ENCODE assay signal across 9 mouse cellular contexts in genomic region chr7:25247498-25247897, GRCm38 (mm10). TPM values are rescaled to one million over a fixed set of nuclear protein-coding genes. Genes with fewer than 3 reads are reported as not detected.
A peak's percentile ranks its signal among the peaks of the same experiment; 100 is the strongest.
DNase-seq lines count a peak whose midpoint lies in the region; ATAC-seq and TF ChIP-seq lines count a peak whose summit lies in the region.
"Had no signal": no experiment of that assay in that cellular context is flagged by ENCODE, and none has a peak within 500 bp of the region (broad histone marks: within the 10 kb centered on the region; RNA-seq: fewer than 3 reads in every experiment).

No protein-coding gene starts in this region.

- H3K79me2 ChIP-seq in heart, adult 2 months (replicated peaks; ENCODE audit: control insufficient read depth, insufficient read depth, low read length): peaks cover 7% of the 10 kb centered on the region; the same call in 1 of the 2 replicates

- peaks cover 15% of the 10 kb centered on the region for H3K4me1 ChIP-seq in heart, adult 2 months (ENCODE audit: control insufficient read depth, insufficient read depth, low read length)
- H3K4me1 ChIP-seq in ES-Bruce4 (ENCODE audit: control insufficient read depth, insufficient read depth, low read length): peaks cover 2% of the 10 kb centered on the region
- peaks cover 36% of the 10 kb centered on the region for H3K4me1 ChIP-seq in forebrain, postnatal 0 days (ENCODE audit: insufficient read depth)
- peaks cover 14 to 20% of the 10 kb centered on the region in 2 experiments for H3K4me1 ChIP-seq in liver, embryonic 14.5 days (replicated peaks; ENCODE audit: control insufficient read depth in 2 of 2, insufficient read depth in 2 of 2, low read length in 1 of 2)

- TF ChIP-seq POLR2A in heart, adult 2 months (IDR thresholded peaks at IDR 0.05; ENCODE audit: insufficient read depth, low read depth, low read length): no peak
- no peak for TF ChIP-seq POLR2A in ES-Bruce4 (IDR thresholded peaks at IDR 0.05; ENCODE audit: insufficient read depth, low read length)

- no peak for DNase-seq in heart, adult 2 months
- no peak for DNase-seq in heart, adult 18-20 months
- DNase-seq in forebrain, postnatal 0 days: peak; percentile 33
- no peak for DNase-seq in liver, embryonic 14.5 days (ENCODE audit: low read depth in 3 of 3, low spot score in 3 of 3)
- no peak for DNase-seq in thymus, postnatal 25 days
- no peak for DNase-seq in urinary bladder, postnatal 25 days (ENCODE audit: low spot score)
- DNase-seq in gastrocnemius, adult 8-10 months (ENCODE audit: low spot score in 2 of 2): no peak

- H3K27me3 ChIP-seq in heart, adult 2 months (ENCODE audit: control insufficient read depth, insufficient read depth, low read length): no peaks in the 10 kb centered on the region
- H3K27me3 ChIP-seq in ES-Bruce4 (ENCODE audit: control insufficient read depth, insufficient read depth, low read length, poor library complexity, severe bottlenecking): no peaks in the 10 kb centered on the region
- no peaks in the 10 kb centered on the region for H3K27me3 ChIP-seq in forebrain, postnatal 0 days (ENCODE audit: insufficient read depth, low read length)
- no peaks in the 10 kb centered on the region for H3K27me3 ChIP-seq in liver, embryonic 14.5 days (ENCODE audit: control insufficient read depth, insufficient read depth, low read length)
- H3K27me3 ChIP-seq: CH12.LX had no signal

- TF ChIP-seq EP300 in heart, adult 2 months (IDR thresholded peaks at IDR 0.05; ENCODE audit: insufficient read depth, low read depth, low read length): no peak
- TF ChIP-seq EP300 in ES-Bruce4 (IDR thresholded peaks at IDR 0.05; ENCODE audit: insufficient read depth, low read depth, low read length): no peak
- no peak for TF ChIP-seq EP300 in liver, embryonic 14.5 days (IDR thresholded peaks at IDR 0.05; ENCODE audit: low read depth)

- intact Hi-C loops in heart, adult 2 months (cut with DNase I): loop anchor here (5.0 kb wide), 2 partner anchors 130 to 150 kb away; partner anchors contain the start of gene Lipe

- peak overlapping the region; percentile 98 for H3K27ac ChIP-seq in heart, adult 2 months
- H3K27ac ChIP-seq in ES-Bruce4 (ENCODE audit: insufficient read depth, low read length): no peak overlapping the region
- peak overlapping the region; percentile 96 for H3K27ac ChIP-seq in forebrain, postnatal 0 days (ENCODE audit: low read depth, low read length)
- H3K27ac ChIP-seq in liver, embryonic 14.5 days: no peak overlapping the region

- H3K9ac ChIP-seq in heart, adult 2 months (ENCODE audit: low read depth, low read length): peak overlapping the region; percentile 45
- peak overlapping the region; percentile 99 for H3K9ac ChIP-seq in ES-Bruce4 (ENCODE audit: low read depth, poor library complexity, severe bottlenecking)
- peak overlapping the region; percentile 69 for H3K9ac ChIP-seq in forebrain, postnatal 0 days
- H3K9ac ChIP-seq in liver, embryonic 14.5 days (replicated peaks): peak overlapping the region; percentile 3; the same call in 1 of the 2 replicates

- TF ChIP-seq CTCF in heart, adult 2 months (IDR thresholded peaks at IDR 0.05): no peak
- no peak for TF ChIP-seq CTCF in ES-Bruce4 (IDR thresholded peaks at IDR 0.05; ENCODE audit: low read depth, low read length)
- no peak for TF ChIP-seq CTCF in forebrain, postnatal 0 days (IDR thresholded peaks at IDR 0.05; ENCODE audit: low read depth)
- TF ChIP-seq CTCF in liver, embryonic 14.5 days (IDR thresholded peaks at IDR 0.05; ENCODE audit: low read depth): no peak

- no peaks in the 10 kb centered on the region; the same call in 1 of the 2 replicates for H3K36me3 ChIP-seq in heart, adult 2 months (ENCODE audit: control insufficient read depth, insufficient read depth, low read length)
- peaks cover 28% of the 10 kb centered on the region for H3K36me3 ChIP-seq in ES-Bruce4 (ENCODE audit: control insufficient read depth, insufficient read depth, low read length, poor library complexity, severe bottlenecking)
- H3K36me3 ChIP-seq in forebrain, postnatal 0 days (ENCODE audit: insufficient read depth): peaks cover 11% of the 10 kb centered on the region; the same call in 1 of the 2 replicates
- no peaks in the 10 kb centered on the region for H3K36me3 ChIP-seq in liver, embryonic 14.5 days (replicated peaks; ENCODE audit: control insufficient read depth, insufficient read depth, low read depth)

- H3K4me2 ChIP-seq in forebrain, postnatal 0 days (ENCODE audit: low read depth): peak overlapping the region; percentile 85
- H3K4me2 ChIP-seq in liver, embryonic 14.5 days (ENCODE audit: low read depth): peak overlapping the region; percentile 99

- WGBS in heart, adult 2 months: 7% methylated on average over 3 of the region's 3 CpGs
- 8% methylated on average over 3 of the region's 3 CpGs for WGBS in forebrain, postnatal 0 days
- WGBS in liver, embryonic 14.5 days (ENCODE audit: insufficient replicate concordance): 16% methylated on average over 3 of the region's 3 CpGs

- no peak for ATAC-seq in forebrain, postnatal 0 days
- no peak for ATAC-seq in liver, embryonic 14.5 days (ENCODE audit: insufficient read depth)

- no peaks in the 10 kb centered on the region for H3K9me3 ChIP-seq in ES-Bruce4 (replicated peaks; ENCODE audit: control insufficient read depth, insufficient read depth, low read length, poor library complexity, severe bottlenecking)
- H3K9me3 ChIP-seq in forebrain, postnatal 0 days (ENCODE audit: low read length): no peaks in the 10 kb centered on the region
- no peaks in the 10 kb centered on the region for H3K9me3 ChIP-seq in liver, embryonic 14.5 days (ENCODE audit: control insufficient read depth, low read length)

- H3K4me3 ChIP-seq in heart, adult 2 months: peak overlapping the region; percentile 96
- H3K4me3 ChIP-seq in ES-Bruce4 (ENCODE audit: low read depth, low read length): peak overlapping the region; percentile 70
- peak overlapping the region; percentile 87 for H3K4me3 ChIP-seq in forebrain, postnatal 0 days (ENCODE audit: low read depth, low read length)
- peak overlapping the region in 1 of 2 experiments; percentile 74; a peak in 2 of 4 replicates for H3K4me3 ChIP-seq in liver, embryonic 14.5 days (ENCODE audit: insufficient read depth in 1 of 2, low read depth in 2 of 2, low read length in 2 of 2)

RNA-seq across cellular contexts. Expression of gene Erf, which starts 3.1 kb away (rescaled TPM):
- 10 to 100 TPM; 16.5 to 21.2 TPM for total RNA-seq in heart, adult 2 months (2021)
- 11.9 and 17.1 TPM in 2 replicates for polyA plus RNA-seq in heart, adult 2 months (2012; rRNA removed)
- 10 to 100 TPM; 15.8 to 16.9 TPM for total RNA-seq in heart, adult 18-20 months (2021)
- polyA plus RNA-seq in ES-Bruce4 (2011; ENCODE audit: insufficient read depth, insufficient read length, low read depth, missing spikeins): 61.8 and 63.8 TPM in 2 replicates
- total RNA-seq in forebrain, postnatal 0 days (2014; rRNA removed): 11.8 and 16.5 TPM in 2 replicates
- polyA plus RNA-seq in forebrain, postnatal 0 days (2015; fragmentation: Nextera tagmentation; extraction: Ambion mirVana): 3.7 and 4.5 TPM in 2 replicates
- 8.5 and 9.8 TPM in 2 replicates for polyA plus RNA-seq in liver, embryonic 14.5 days (2012; rRNA removed)
- polyA plus RNA-seq in liver, embryonic 14.5 days (2014; fragmentation: Nextera tagmentation; extraction: Ambion mirVana): 5.1 and 5.3 TPM in 2 replicates
- total RNA-seq in gastrocnemius, adult 8-10 months (2022): 1 to 10 TPM; 4.2 to 5.8 (median 5.7) TPM

RNA-seq across cellular contexts. Expression of gene Gsk3a, which starts 9.8 kb away (rescaled TPM):
- total RNA-seq in heart, adult 2 months (2021): 10 to 100 TPM; 61.7 to 69.4 TPM
- 105 and 123 TPM in 2 replicates for polyA plus RNA-seq in heart, adult 2 months (2012; rRNA removed)
- 10 to 100 TPM; 61.4 to 68.5 TPM for total RNA-seq in heart, adult 18-20 months (2021)
- 77.3 and 84.3 TPM in 2 replicates for polyA plus RNA-seq in ES-Bruce4 (2011; ENCODE audit: insufficient read depth, insufficient read length, low read depth, missing spikeins)
- 150 and 154 TPM in 2 replicates for total RNA-seq in forebrain, postnatal 0 days (2014; rRNA removed)
- 21.0 and 21.5 TPM in 2 replicates for polyA plus RNA-seq in forebrain, postnatal 0 days (2015; fragmentation: Nextera tagmentation; extraction: Ambion mirVana)
- polyA plus RNA-seq in liver, embryonic 14.5 days (2012; rRNA removed): 48.6 and 55.6 TPM in 2 replicates
- 8.4 and 8.9 TPM in 2 replicates for polyA plus RNA-seq in liver, embryonic 14.5 days (2014; fragmentation: Nextera tagmentation; extraction: Ambion mirVana)
- total RNA-seq in gastrocnemius, adult 8-10 months (2022): 10 to 100 TPM; 87.5 to 93.5 (median 90.1) TPM

RNA-seq across cellular contexts. Expression of gene Cic, which starts 20.0 kb away (rescaled TPM):
- total RNA-seq in heart, adult 2 months (2021): 10 to 100 TPM; 62.8 to 62.9 TPM
- 37.7 and 41.6 TPM in 2 replicates for polyA plus RNA-seq in heart, adult 2 months (2012; rRNA removed)
- total RNA-seq in heart, adult 18-20 months (2021): 10 to 100 TPM; 45.1 to 63.1 TPM
- polyA plus RNA-seq in ES-Bruce4 (2011; ENCODE audit: insufficient read depth, insufficient read length, low read depth, missing spikeins): 128 and 141 TPM in 2 replicates
- total RNA-seq in forebrain, postnatal 0 days (2014; rRNA removed): 119 and 121 TPM in 2 replicates
- polyA plus RNA-seq in forebrain, postnatal 0 days (2015; fragmentation: Nextera tagmentation; extraction: Ambion mirVana): 25.4 and 31.3 TPM in 2 replicates
- 14.0 and 14.8 TPM in 2 replicates for polyA plus RNA-seq in liver, embryonic 14.5 days (2012; rRNA removed)
- polyA plus RNA-seq in liver, embryonic 14.5 days (2014; fragmentation: Nextera tagmentation; extraction: Ambion mirVana): 9.7 and 12.3 TPM in 2 replicates
- 10 to 100 TPM; 26.4 to 38.7 (median 30.1) TPM for total RNA-seq in gastrocnemius, adult 8-10 months (2022)

RNA-seq across cellular contexts. Expression of gene Zfp526, which starts 26.3 kb away (rescaled TPM):
- total RNA-seq in heart, adult 2 months (2021): 1 to 10 TPM; 7.4 to 9.6 TPM
- 6.9 and 8.1 TPM in 2 replicates for polyA plus RNA-seq in heart, adult 2 months (2012; rRNA removed)
- 1 to 10 TPM; 6.3 to 7.4 TPM for total RNA-seq in heart, adult 18-20 months (2021)
- 6.5 and 7.2 TPM in 2 replicates for polyA plus RNA-seq in ES-Bruce4 (2011; ENCODE audit: insufficient read depth, insufficient read length, low read depth, missing spikeins)
- total RNA-seq in forebrain, postnatal 0 days (2014; rRNA removed): 5.0 and 8.3 TPM in 2 replicates
- 0.59 and 0.98 TPM in 2 replicates for polyA plus RNA-seq in forebrain, postnatal 0 days (2015; fragmentation: Nextera tagmentation; extraction: Ambion mirVana)
- 4.6 and 4.9 TPM in 2 replicates for polyA plus RNA-seq in liver, embryonic 14.5 days (2012; rRNA removed)
- polyA plus RNA-seq in liver, embryonic 14.5 days (2014; fragmentation: Nextera tagmentation; extraction: Ambion mirVana): 2.1 TPM in 2 replicates
- 1 to 10 TPM; 5.5 to 6.4 (median 6.1) TPM for total RNA-seq in gastrocnemius, adult 8-10 months (2022)

RNA-seq across cellular contexts. Expression of gene Dedd2, which starts 27.1 kb away (rescaled TPM):
- total RNA-seq in heart, adult 2 months (2021): 10 to 100 TPM; 14.3 to 18.4 TPM
- polyA plus RNA-seq in heart, adult 2 months (2012; rRNA removed): 18.7 and 21.7 TPM in 2 replicates
- 10 to 100 TPM; 19.6 to 19.9 TPM for total RNA-seq in heart, adult 18-20 months (2021)
- polyA plus RNA-seq in ES-Bruce4 (2011; ENCODE audit: insufficient read depth, insufficient read length, low read depth, missing spikeins): 9.6 and 10.2 TPM in 2 replicates
- total RNA-seq in forebrain, postnatal 0 days (2014; rRNA removed): 23.4 and 25.3 TPM in 2 replicates
- polyA plus RNA-seq in forebrain, postnatal 0 days (2015; fragmentation: Nextera tagmentation; extraction: Ambion mirVana): 14.9 and 17.3 TPM in 2 replicates
- 26.9 and 27.9 TPM in 2 replicates for polyA plus RNA-seq in liver, embryonic 14.5 days (2012; rRNA removed)
- polyA plus RNA-seq in liver, embryonic 14.5 days (2014; fragmentation: Nextera tagmentation; extraction: Ambion mirVana): 20.8 and 22.7 TPM in 2 replicates
- total RNA-seq in gastrocnemius, adult 8-10 months (2022): 1 to 10 TPM; 8.0 to 9.2 (median 8.6) TPM

Comparison
In these comparisons a context has a peak if more than half of its experiments do, and no peak if none do; other contexts are left out.
1. H3K27ac ChIP-seq: peak in heart, adult 2 months (single experiment) and forebrain, postnatal 0 days (single experiment); none in ES-Bruce4 (single experiment) and liver, embryonic 14.5 days (single experiment).
2. H3K9ac ChIP-seq: peak in every context shown above with its lines; median percentile 99 in ES-Bruce4; 69 in forebrain, postnatal 0 days; 45 in heart, adult 2 months; 3 in liver, embryonic 14.5 days.